Mouse (Mus musculus) neural tube, embryonic 13.5 days (tissue): Measurements from ENCODE around the gene Irf9. TPM values are rescaled to one million over a fixed set of nuclear protein-coding genes. Genes with fewer than 3 reads are reported as not detected.
A peak's percentile ranks its signal among the peaks of the same experiment; 100 is the strongest.

Experiments used
- ATAC-seq: fragments of 200-750 bp; cut with Nextera tagmentation; 2 replicates; pipeline ENCODE4 v1.8.0; 2017; ENCODE audit warnings: low read depth, mild to moderate bottlenecking, moderate TSS enrichment, moderate library complexity
- H3K27ac ChIP-seq: fragments of 300-500 bp; sonication (generic); replicated peaks from 2 replicates; pipeline ENCODE4 v1.5.1; 2015; ENCODE audit warnings: moderate library complexity, mild to moderate bottlenecking, inconsistent platforms
- H3K27me3 ChIP-seq: fragments of 300-500 bp; sonication (generic); 2 replicates; pipeline ENCODE4 v1.6.1; 2015; ENCODE audit warnings: mild to moderate bottlenecking, inconsistent platforms
- H3K36me3 ChIP-seq: fragments of 300-500 bp; sonication (generic); 2 replicates; pipeline ENCODE4 v1.6.1; 2015; ENCODE audit warnings: mild to moderate bottlenecking, inconsistent platforms
- H3K4me1 ChIP-seq: fragments of 300-500 bp; sonication (generic); replicated peaks from 2 replicates; pipeline ENCODE4 v1.6.1; 2015; ENCODE audit warnings: inconsistent platforms
- H3K4me2 ChIP-seq: fragments of 300-500 bp; sonication (generic); 2 replicates; pipeline ENCODE4 v1.6.1; 2015; ENCODE audit warnings: inconsistent platforms, mild to moderate bottlenecking, moderate library complexity
- H3K4me3 ChIP-seq: fragments of 300-500 bp; sonication (generic); 2 replicates; pipeline ENCODE4 v1.5.1; 2015; ENCODE audit warnings: mild to moderate bottlenecking, inconsistent platforms
- H3K9ac ChIP-seq: fragments of 300-500 bp; sonication (generic); 2 replicates; pipeline ENCODE4 v1.6.1; 2015; ENCODE audit warnings: moderate library complexity, mild to moderate bottlenecking, inconsistent platforms
- H3K9me3 ChIP-seq: fragments of 300-500 bp; sonication (generic); 2 replicates; pipeline ENCODE4 v1.6.1; 2016; ENCODE audit warnings: inconsistent platforms
- WGBS: fragments of 180-500 bp; shearing (Covaris S2); methylation state at CpG from one replicate; pipeline ENCODE4 v1.1.7; 2015; 5-methylcytosine and 5-hydroxymethylcytosine counted together
- polyA plus RNA-seq: library from polyadenylated mRNA; unstranded; fragments of >200 nt; fragmentation: Nextera tagmentation; extraction: Ambion mirVana; gene quantifications from 2 replicates; pipeline ENCODE4 v1.2.1, GENCODE M21; 2015

Gene Irf9
- polyA plus RNA-seq, 1 experiment from 2014 or later, result 10.4 TPM

GRCm38 (mm10) chr14:55603633-55604576, 534 bp downstream of the Irf9 start:
- Histone ChIP-seq H3K27ac (peak overlapping the region; percentile 55; the same call in 1 of the 2 replicates), H3K4me1 (peaks cover 12% of the 10 kb centered on the region), H3K4me3 (peak overlapping the region; percentile 30), H3K36me3 (peaks cover 93% of the 10 kb centered on the region), H3K4me2 (peak overlapping the region; percentile 50), H3K27me3 (no peaks in the 10 kb centered on the region), H3K9ac (0 out of 2 replicates have a peak overlapping the region, but pooled peaks have one; percentile 18), H3K9me3 (no peaks in the 10 kb centered on the region)
- peak; percentile 85 for ATAC-seq
- 23% methylated on average over 19 of the region's 19 CpGs for WGBS

- no peaks in the 10 kb centered on the region for H3K9me3 ChIP-seq
- H3K4me3 ChIP-seq, result no peak overlapping the region
- H3K4me2 ChIP-seq, result no peak overlapping the region
- H3K4me1 ChIP-seq, result peaks cover 12% of the 10 kb centered on the region
- ATAC-seq, result no peak
- WGBS, result 82% methylated on average over 11 of the region's 11 CpGs
- H3K9ac ChIP-seq, result no peak overlapping the region
- peaks cover 93% of the 10 kb centered on the region for H3K36me3 ChIP-seq
- H3K27ac ChIP-seq, result no peak overlapping the region
- H3K27me3 ChIP-seq, result no peaks in the 10 kb centered on the region
Measured at GRCm38 (mm10) chr14:55604823-55605222, 1.5 kb downstream of the Irf9 start.

- no peak for ATAC-seq
- Histone ChIP-seq H3K4me3 (no peak overlapping the region), H3K36me3 (peaks cover 89% of the 10 kb centered on the region), H3K27me3 (no peaks in the 10 kb centered on the region), H3K27ac (no peak overlapping the region), H3K9me3 (no peaks in the 10 kb centered on the region), H3K4me1 (peaks cover 12% of the 10 kb centered on the region), H3K9ac (no peak overlapping the region), H3K4me2 (no peak overlapping the region)
- 93% methylated on average over 16 of the region's 16 CpGs for WGBS
Measured at GRCm38 (mm10) chr14:55605743-55606459, 2.5 kb downstream of the Irf9 start.

- H3K27me3 ChIP-seq, result no peaks in the 10 kb centered on the region
- H3K4me2 ChIP-seq, result no peak overlapping the region
- peaks cover 67% of the 10 kb centered on the region for H3K36me3 ChIP-seq
- H3K9ac ChIP-seq, result no peak overlapping the region
- no peaks in the 10 kb centered on the region for H3K9me3 ChIP-seq
- 96% methylated on average over 6 of the region's 6 CpGs for WGBS
- H3K4me1 ChIP-seq, result peaks cover 11% of the 10 kb centered on the region
- no peak for ATAC-seq
- no peak overlapping the region for H3K27ac ChIP-seq
- no peak overlapping the region for H3K4me3 ChIP-seq
Measured at GRCm38 (mm10) chr14:55608339-55608738, 5.0 kb downstream of the Irf9 start.

GRCm38 (mm10) chr14:55613346-55613745, 10.0 kb downstream of the Irf9 start:
- peaks cover 24% of the 10 kb centered on the region for H3K36me3 ChIP-seq
- H3K4me2 ChIP-seq, result no peak overlapping the region
- no peak overlapping the region for H3K4me3 ChIP-seq
- ATAC-seq, result no peak
- no peaks in the 10 kb centered on the region for H3K9me3 ChIP-seq
- H3K27ac ChIP-seq, result no peak overlapping the region
- H3K27me3 ChIP-seq, result no peaks in the 10 kb centered on the region
- WGBS, result 80% methylated on average over 6 of the region's 6 CpGs
- 0 out of 2 replicates have a peak, but pooled peaks cover 4% of the 10 kb centered on the region for H3K4me1 ChIP-seq
- H3K9ac ChIP-seq, result no peak overlapping the region

- Histone ChIP-seq H3K27me3 (no peaks in the 10 kb centered on the region), H3K9ac (no peak overlapping the region), H3K9me3 (no peaks in the 10 kb centered on the region), H3K4me3 (no peak overlapping the region), H3K27ac (no peak overlapping the region), H3K4me1 (0 out of 2 replicates have a peak, but pooled peaks cover 4% of the 10 kb centered on the region), H3K36me3 (peaks cover 11% of the 10 kb centered on the region), H3K4me2 (no peak overlapping the region)
- 83% methylated on average over 7 of the region's 7 CpGs for WGBS
- no peak for ATAC-seq
Measured at GRCm38 (mm10) chr14:55614565-55615178, 11.3 kb downstream of the Irf9 start.

- Histone ChIP-seq H3K9ac (no peak overlapping the region), H3K36me3 (0 out of 2 replicates have a peak, but pooled peaks cover 2% of the 10 kb centered on the region), H3K27me3 (no peaks in the 10 kb centered on the region), H3K4me3 (no peak overlapping the region), H3K27ac (no peak overlapping the region), H3K4me1 (0 out of 2 replicates have a peak, but pooled peaks cover 4% of the 10 kb centered on the region), H3K4me2 (no peak overlapping the region), H3K9me3 (no peaks in the 10 kb centered on the region)
- no peak for ATAC-seq
- WGBS, result 63% methylated on average over 2 of the region's 2 CpGs
Measured at GRCm38 (mm10) chr14:55615876-55616275, 12.5 kb downstream of the Irf9 start.

- ATAC-seq, result no peak
- H3K4me1 ChIP-seq, result 0 out of 2 replicates have a peak, but pooled peaks cover 4% of the 10 kb centered on the region
- H3K9me3 ChIP-seq, result no peaks in the 10 kb centered on the region
- no peak overlapping the region for H3K9ac ChIP-seq
- no peaks in the 10 kb centered on the region for H3K27me3 ChIP-seq
- H3K4me2 ChIP-seq, result no peak overlapping the region
- no peak overlapping the region for H3K4me3 ChIP-seq
- H3K36me3 ChIP-seq, result no peaks in the 10 kb centered on the region
- H3K27ac ChIP-seq, result no peak overlapping the region
- 73% methylated on average over 2 of the region's 2 CpGs for WGBS
Measured at GRCm38 (mm10) chr14:55616844-55617243, 13.5 kb downstream of the Irf9 start.

- Histone ChIP-seq H3K4me1 (0 out of 2 replicates have a peak, but pooled peaks cover 4% of the 10 kb centered on the region), H3K36me3 (no peaks in the 10 kb centered on the region), H3K4me2 (peak within 1 kb of the TSS; percentile 44), H3K9ac (peak within 1 kb of the TSS; percentile 57), H3K27me3 (no peaks in the 10 kb centered on the region), H3K27ac (peak within 1 kb of the TSS; percentile 30; the same call in 1 of the 2 replicates), H3K9me3 (no peaks in the 10 kb centered on the region), H3K4me3 (peak within 1 kb of the TSS; percentile 36)
- WGBS, result 19% methylated on average over 21 of the region's 21 CpGs
- peak; percentile 85 for ATAC-seq
Measured at GRCm38 (mm10) chr14:55617822-55618221, 14.5 kb downstream of the Irf9 start, which contains the start of gene Rec8. Gene Rec8 (plus strand): TSS chr14:55618037.

- Histone ChIP-seq H3K27me3 (no peaks in the 10 kb centered on the region), H3K4me2 (peak overlapping the region; percentile 44), H3K4me1 (0 out of 2 replicates have a peak, but pooled peaks cover 4% of the 10 kb centered on the region), H3K9ac (peak overlapping the region; percentile 57), H3K27ac (peak overlapping the region; percentile 30; the same call in 1 of the 2 replicates), H3K4me3 (peak overlapping the region; percentile 36), H3K9me3 (no peaks in the 10 kb centered on the region), H3K36me3 (0 out of 2 replicates have a peak, but pooled peaks cover 4% of the 10 kb centered on the region)
- ATAC-seq, result peak; percentile 76; the same call in 1 of the 2 replicates
- WGBS, result 57% methylated on average over 22 of the region's 22 CpGs
Measured at GRCm38 (mm10) chr14:55618486-55619195, 15.3 kb downstream of the Irf9 start.
